Mouse (Mus musculus) cerebral cortex, adult 2 months (tissue): ENCODE results near the gene Slc41a3.

Source experiments
- WGBS: fragments of 180-500 bp; shearing (Covaris S2); methylation state at CpG from one replicate; pipeline ENCODE4 v1.1.7; 2018; 5-methylcytosine and 5-hydroxymethylcytosine counted together

The Slc41a3 gene

GRCm38 (mm10) chr6:90624184-90624583, 19.7 kb downstream of the Slc41a3 start:
- WGBS: 78% methylated on average over 6 of the region's 6 CpGs

DNA sequence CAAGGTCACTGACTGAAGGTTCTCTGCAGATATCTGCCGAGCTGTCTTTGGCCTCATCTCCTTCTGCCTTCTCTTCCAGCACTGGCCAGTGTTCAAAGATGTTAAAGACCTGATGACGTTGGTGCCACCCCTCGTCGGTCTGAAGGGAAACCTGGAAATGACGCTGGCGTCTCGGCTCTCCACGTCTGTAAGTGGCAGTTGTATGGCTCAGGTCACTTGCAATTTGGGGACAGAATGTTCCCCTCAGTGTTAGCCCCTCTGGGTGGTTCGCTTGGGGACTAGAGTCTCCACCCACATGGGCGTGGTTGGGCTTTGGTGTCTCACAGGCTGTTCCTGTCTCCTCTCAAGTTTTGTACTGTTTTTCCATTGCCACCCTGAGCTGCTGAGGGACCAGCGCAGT, 20.2 kb downstream of the Slc41a3 start:
- 83% methylated on average over 11 of the region's 11 CpGs for WGBS

GRCm38 (mm10) chr6:90625207-90625994, 20.9 kb downstream of the Slc41a3 start:
- 82% methylated on average over 7 of the region's 7 CpGs for WGBS

- 96% methylated on average over 4 of the region's 4 CpGs for WGBS
Measured at GRCm38 (mm10) chr6:90627556-90627955, 23.0 kb downstream of the Slc41a3 start.

- WGBS: 91% methylated on average over 6 of the region's 6 CpGs
Measured at GRCm38 (mm10) chr6:90629506-90629905, 25.0 kb downstream of the Slc41a3 start.

GRCm38 (mm10) chr6:90630427-90630826, 25.9 kb downstream of the Slc41a3 start:
- 96% methylated on average over 7 of the region's 7 CpGs for WGBS

GRCm38 (mm10) chr6:90632526-90632925, 28.0 kb downstream of the Slc41a3 start:
- 82% methylated on average over 3 of the region's 3 CpGs for WGBS

DNA sequence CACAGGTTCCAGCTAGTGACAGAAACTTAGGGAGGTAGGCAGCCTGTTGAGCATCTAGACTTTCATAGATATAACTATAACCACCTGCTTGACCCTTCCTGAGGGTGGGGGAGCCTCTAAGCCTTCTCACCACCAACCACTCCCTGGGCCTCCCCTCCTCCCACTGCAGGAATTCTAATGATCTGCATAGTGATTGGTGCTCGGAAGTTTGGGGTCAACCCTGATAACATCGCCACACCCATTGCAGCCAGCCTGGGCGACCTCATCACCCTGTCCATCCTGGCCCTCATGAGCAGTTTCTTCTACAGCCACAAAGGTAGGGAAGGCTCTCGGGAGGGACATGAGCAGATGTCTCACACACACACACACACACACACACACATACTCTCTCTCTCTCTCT, 30.6 kb downstream of the Slc41a3 start:
- 89% methylated on average over 4 of the region's 4 CpGs for WGBS

DNA sequence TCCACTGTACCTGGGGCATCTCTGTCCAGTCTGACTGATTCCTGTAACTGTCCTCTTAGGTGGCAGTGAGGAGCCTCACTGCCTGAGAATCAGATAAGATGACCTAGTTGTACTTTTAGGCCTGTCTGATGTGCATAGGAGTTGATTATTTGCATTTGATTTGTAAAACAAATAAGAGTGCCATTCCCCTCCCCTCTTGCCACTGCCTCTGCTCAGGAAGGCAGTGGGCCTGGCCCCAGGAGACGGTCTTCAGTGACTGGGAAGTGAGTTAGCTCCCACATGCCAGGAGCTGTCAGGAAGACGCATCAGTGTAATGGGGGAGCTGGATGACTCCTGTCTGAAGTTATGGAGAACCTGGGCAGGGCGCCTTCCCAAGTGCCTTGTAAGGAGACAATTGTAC, 31.1 kb downstream of the Slc41a3 start:
- WGBS: 90% methylated on average over 3 of the region's 3 CpGs

- WGBS: 92% methylated on average over 3 of the region's 3 CpGs
Measured at GRCm38 (mm10) chr6:90643057-90643456, 38.5 kb downstream of the Slc41a3 start.

DNA sequence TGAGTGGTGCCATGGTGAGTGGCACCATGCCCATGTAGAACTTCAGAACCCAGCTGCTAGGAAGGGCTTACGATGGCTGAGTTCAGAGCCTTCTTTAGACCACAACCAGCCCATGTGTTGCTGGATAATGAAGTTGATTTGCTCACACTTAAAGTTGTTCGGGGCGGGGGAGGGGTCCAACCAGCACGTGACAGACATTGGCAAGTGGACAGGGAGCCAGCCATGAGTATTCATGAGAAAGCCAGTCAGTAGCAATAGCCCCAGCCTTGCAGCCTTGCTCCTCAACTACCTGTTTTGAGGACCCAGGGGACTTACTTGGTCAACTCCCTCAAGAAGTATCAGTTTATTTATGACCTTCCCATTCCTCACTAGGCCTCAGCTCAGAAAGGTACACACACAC, 40.4 kb downstream of the Slc41a3 start:
- 56% methylated on average over 4 of the region's 4 CpGs for WGBS

DNA sequence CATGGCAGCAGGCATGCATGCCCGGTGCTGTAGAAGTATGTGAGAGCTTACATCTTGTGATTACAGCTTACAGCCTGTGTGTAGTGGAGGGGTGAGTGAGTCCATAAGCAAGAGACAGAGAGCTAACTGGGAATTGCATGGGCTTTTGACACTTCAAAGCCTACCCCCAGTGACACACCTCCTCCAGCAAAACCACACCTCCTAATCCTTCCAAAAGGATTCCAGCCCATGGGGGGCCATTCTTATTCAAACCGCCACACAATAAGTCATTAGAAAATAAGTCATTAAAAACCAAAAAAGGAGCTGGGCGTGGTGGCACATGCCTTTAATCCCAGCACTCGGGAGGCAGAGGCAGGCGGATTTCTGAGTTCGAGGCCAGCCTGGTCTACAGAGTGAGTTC, 43.9 kb downstream of the Slc41a3 start:
- WGBS: 94% methylated on average over 6 of the region's 6 CpGs

DNA sequence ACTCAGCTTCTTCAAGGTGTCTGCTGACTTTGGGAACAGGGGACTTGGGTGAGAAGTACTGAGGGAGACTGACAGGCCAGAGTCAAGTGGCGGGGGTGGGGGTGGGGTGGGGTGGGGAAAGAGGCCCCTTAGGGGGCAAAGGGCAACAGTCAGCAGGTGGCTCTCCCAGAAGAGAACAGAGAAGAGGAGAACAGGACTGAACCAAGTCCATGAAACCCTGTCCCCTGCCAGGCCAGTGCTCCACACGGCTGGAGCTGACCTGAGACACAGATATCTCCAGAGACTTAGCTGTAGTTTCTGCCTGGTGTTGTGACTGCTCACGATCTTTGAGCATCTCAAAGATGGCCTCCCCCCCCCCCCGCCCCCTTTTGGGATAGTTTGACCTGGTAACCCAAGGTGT, 44.8 kb downstream of the Slc41a3 start:
- WGBS: 84% methylated on average over 4 of the region's 4 CpGs

GRCm38 (mm10) chr6:90650634-90651033, 46.1 kb downstream of the Slc41a3 start:
- WGBS: 55% methylated on average over 1 of the region's 1 CpGs

- 52% methylated on average over 2 of the region's 2 CpGs for WGBS
Measured at GRCm38 (mm10) chr6:90653736-90654135, 49.2 kb downstream of the Slc41a3 start.

DNA sequence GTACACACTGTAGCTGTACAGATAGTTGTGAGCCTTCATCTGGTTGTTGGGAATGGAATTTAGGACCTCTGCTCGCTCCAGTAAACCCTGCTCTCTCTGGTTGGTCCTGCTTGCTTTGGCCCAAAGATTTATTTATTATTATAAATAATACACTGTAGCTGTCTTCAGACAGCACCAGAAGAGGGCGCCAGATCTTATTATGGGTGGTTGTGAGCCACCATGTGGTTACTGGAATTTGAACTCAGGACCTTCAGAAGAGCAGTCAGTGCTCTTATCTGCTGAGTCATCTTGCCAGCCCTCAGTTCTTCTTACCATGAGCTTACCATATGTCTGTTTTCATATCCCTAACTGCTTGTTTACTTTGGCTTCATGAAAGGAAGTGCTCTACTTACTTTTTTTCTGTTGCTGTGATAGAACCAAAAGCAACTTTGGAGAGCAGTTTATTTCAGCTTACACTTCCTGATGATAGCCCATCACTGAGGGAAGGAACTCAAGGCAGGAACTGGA, 51.9 kb downstream of the Slc41a3 start:
- 64% methylated on average over 2 of the region's 2 CpGs for WGBS

DNA sequence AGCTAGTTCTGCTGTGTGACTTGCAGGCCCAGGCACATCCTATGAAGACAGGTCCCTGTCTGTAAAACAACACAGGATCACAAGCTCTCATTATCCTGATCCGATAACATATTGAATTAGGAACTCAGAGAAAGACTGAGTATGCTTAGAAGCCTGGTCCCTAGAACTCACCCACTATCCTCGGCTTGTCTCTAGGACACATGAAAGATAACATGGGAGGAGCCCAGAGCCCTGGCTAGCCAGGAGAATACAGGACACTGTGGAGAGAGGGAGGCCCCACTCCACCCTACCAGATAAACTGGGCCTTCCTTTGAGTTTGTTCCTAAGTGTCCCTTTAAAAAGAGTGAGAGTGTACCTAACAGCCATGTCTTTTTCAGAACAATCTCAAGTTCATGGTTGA, 55.4 kb downstream of the Slc41a3 start:
- 74% methylated on average over 2 of the region's 2 CpGs for WGBS

- 78% methylated on average over 20 of the region's 20 CpGs for WGBS
Measured at GRCm38 (mm10) chr6:90660398-90661028, 56.0 kb downstream of the Slc41a3 start.

DNA sequence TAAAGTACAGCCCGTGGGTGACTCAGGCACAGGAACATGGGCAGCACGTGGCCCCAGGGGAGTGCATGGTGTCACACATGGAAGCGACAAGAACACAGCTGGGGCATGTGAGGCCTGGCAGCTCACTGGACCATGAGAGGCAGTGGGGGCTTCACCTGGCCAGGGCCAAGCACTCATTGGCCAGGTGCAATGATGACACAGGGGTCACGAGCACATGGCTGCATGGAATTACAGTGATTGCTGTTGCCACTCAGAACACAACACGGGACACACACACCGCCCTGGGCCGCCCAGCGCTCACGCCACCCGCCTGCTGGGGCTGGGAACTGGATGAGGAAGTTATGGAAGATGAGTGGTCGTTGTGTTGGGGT, 56.5 kb downstream of the Slc41a3 start:
- 90% methylated on average over 11 of the region's 11 CpGs for WGBS

- 93% methylated on average over 5 of the region's 5 CpGs for WGBS
Measured at GRCm38 (mm10) chr6:90662148-90662547, 57.6 kb downstream of the Slc41a3 start.

DNA sequence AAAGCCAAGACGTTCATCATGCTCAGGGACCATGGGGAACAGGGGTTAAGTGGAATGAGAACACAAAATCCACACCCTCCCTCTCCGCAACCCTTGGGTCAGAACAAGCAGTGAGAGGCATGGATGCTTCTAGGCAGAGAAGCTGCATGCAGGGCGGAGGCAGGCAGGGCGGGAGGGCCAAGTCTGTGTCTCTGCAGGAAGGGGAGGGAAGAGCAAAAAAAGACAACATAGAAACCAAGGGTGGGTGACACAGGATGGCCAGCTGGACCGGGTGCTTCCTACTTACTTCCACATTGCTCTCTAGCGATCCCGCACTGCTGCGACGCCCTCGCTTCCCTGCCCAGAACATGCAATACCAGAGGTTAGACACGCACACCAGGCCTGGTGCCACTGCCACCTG, 59.2 kb downstream of the Slc41a3 start:
- 74% methylated on average over 11 of the region's 11 CpGs for WGBS

GRCm38 (mm10) chr6:90668693-90669092, 64.2 kb downstream of the Slc41a3 start:
- WGBS: 89% methylated on average over 9 of the region's 9 CpGs

- WGBS: 55% methylated on average over 4 of the region's 4 CpGs
Measured at GRCm38 (mm10) chr6:90678759-90679158, 74.2 kb downstream of the Slc41a3 start.
